ENCODE assay signal across 24 mouse cellular contexts in genomic region chr5:139366484-139366883, GRCm38 (mm10). TPM values are rescaled to one million over a fixed set of nuclear protein-coding genes. Genes with fewer than 3 reads are reported as not detected.
A peak's percentile ranks its signal among the peaks of the same experiment; 100 is the strongest.
DNase-seq lines count a peak whose midpoint lies in the region; ATAC-seq and TF ChIP-seq lines count a peak whose summit lies in the region.
"Had no signal": no experiment of that assay in that cellular context is flagged by ENCODE, and none has a peak within 500 bp of the region (broad histone marks: within the 10 kb centered on the region; RNA-seq: fewer than 3 reads in every experiment).

No protein-coding gene starts in this region.

- H3K9me3 ChIP-seq in lung, embryonic 16.5 days (ENCODE audit: control insufficient read depth, low read length) = no peaks in the 10 kb centered on the region
- no peaks in the 10 kb centered on the region for H3K9me3 ChIP-seq in limb, embryonic 10.5 days (replicated peaks)
- H3K9me3 ChIP-seq in midbrain, embryonic 16.5 days (replicated peaks; ENCODE audit: control insufficient read depth, low read length, poor library complexity, severe bottlenecking) = no peaks in the 10 kb centered on the region
- H3K9me3 ChIP-seq: embryonic facial prominence, embryonic 12.5 days; hindbrain, embryonic 12.5 days; midbrain, embryonic 15.5 days had no signal

- peak overlapping the region; percentile 29; the same call in 1 of the 2 replicates for H3K27ac ChIP-seq in lung, embryonic 16.5 days (ENCODE audit: low read length)
- peak overlapping the region; percentile 57; the same call in 1 of the 2 replicates for H3K27ac ChIP-seq in bone marrow, adult 2 months (ENCODE audit: control insufficient read depth, insufficient read depth, low read depth, low read length, poor library complexity)
- 0 out of 2 replicates have a peak overlapping the region, but pooled peaks have one; percentile 25 for H3K27ac ChIP-seq in limb, embryonic 10.5 days
- no peak overlapping the region for H3K27ac ChIP-seq in midbrain, embryonic 16.5 days (ENCODE audit: low read length)
- H3K27ac ChIP-seq: embryonic facial prominence, embryonic 12.5 days; hindbrain, embryonic 12.5 days; kidney, postnatal 0 days; midbrain, embryonic 15.5 days had no signal

- WGBS in lung, embryonic 16.5 days = 67% methylated on average over 11 of the region's 11 CpGs
- 54% methylated on average over 11 of the region's 11 CpGs for WGBS in bone marrow, adult 2 months
- 84% methylated on average over 11 of the region's 11 CpGs for WGBS in limb, embryonic 10.5 days
- 73% methylated on average over 11 of the region's 11 CpGs for WGBS in midbrain, embryonic 16.5 days

- TF ChIP-seq CTCF in bone marrow, adult 2 months (IDR thresholded peaks at IDR 0.05; ENCODE audit: control insufficient read depth, insufficient read depth, low read length) = no peak

- H3K36me3 ChIP-seq in lung, embryonic 16.5 days (ENCODE audit: control insufficient read depth, insufficient read depth, low read length) = 0 out of 2 replicates have a peak, but pooled peaks cover 3% of the 10 kb centered on the region
- peaks cover 14% of the 10 kb centered on the region; the same call in 1 of the 2 replicates for H3K36me3 ChIP-seq in limb, embryonic 10.5 days
- H3K36me3 ChIP-seq in midbrain, embryonic 16.5 days (ENCODE audit: control insufficient read depth, insufficient read depth, low read length) = no peaks in the 10 kb centered on the region
- H3K36me3 ChIP-seq: embryonic facial prominence, embryonic 12.5 days; hindbrain, embryonic 12.5 days; midbrain, embryonic 15.5 days had no signal

- H3K4me1 ChIP-seq in lung, embryonic 16.5 days (replicated peaks; ENCODE audit: control insufficient read depth, insufficient read depth, low read length) = peaks cover 22% of the 10 kb centered on the region
- H3K4me1 ChIP-seq in bone marrow, adult 2 months (ENCODE audit: control insufficient read depth, insufficient read depth, low read length) = peaks cover 17% of the 10 kb centered on the region
- H3K4me1 ChIP-seq in limb, embryonic 10.5 days = peaks cover 44% of the 10 kb centered on the region
- peaks cover 18% of the 10 kb centered on the region for H3K4me1 ChIP-seq in midbrain, embryonic 16.5 days (ENCODE audit: control insufficient read depth, insufficient read depth, low read length)

- no peak overlapping the region for H3K9ac ChIP-seq in lung, embryonic 16.5 days (ENCODE audit: low read length)
- no peak overlapping the region for H3K9ac ChIP-seq in midbrain, embryonic 16.5 days (ENCODE audit: low read depth, low read length)
- H3K9ac ChIP-seq: embryonic facial prominence, embryonic 12.5 days; hindbrain, embryonic 12.5 days; midbrain, embryonic 15.5 days had no signal

- ATAC-seq in lung, embryonic 16.5 days (ENCODE audit: low read depth) = no peak
- peak; percentile 30 for ATAC-seq in megakaryocyte progenitor cell, adult 5-6 weeks (replicated peaks; ENCODE audit: poor library complexity)
- ATAC-seq in midbrain, embryonic 16.5 days = no peak
- ATAC-seq: CD4-positive, CD25-positive, alpha-beta regulatory T cell, adult 4 months; intestine, embryonic 16.5 days; lung, postnatal 0 days; midbrain, embryonic 15.5 days had no signal

- no peak overlapping the region for H3K4me2 ChIP-seq in lung, embryonic 16.5 days (ENCODE audit: low read depth, low read length)
- H3K4me2 ChIP-seq in midbrain, embryonic 16.5 days (ENCODE audit: low read length) = no peak overlapping the region
- H3K4me2 ChIP-seq: embryonic facial prominence, embryonic 12.5 days; hindbrain, embryonic 12.5 days; midbrain, embryonic 15.5 days had no signal

- no peaks in the 10 kb centered on the region for H3K27me3 ChIP-seq in lung, embryonic 16.5 days (ENCODE audit: control insufficient read depth, insufficient read depth, low read depth, low read length)
- no peaks in the 10 kb centered on the region for H3K27me3 ChIP-seq in limb, embryonic 10.5 days (ENCODE audit: low read depth, poor library complexity, severe bottlenecking)
- no peaks in the 10 kb centered on the region for H3K27me3 ChIP-seq in midbrain, embryonic 16.5 days (ENCODE audit: control insufficient read depth, insufficient read depth, low read depth, low read length)
- H3K27me3 ChIP-seq: embryonic facial prominence, embryonic 12.5 days; hindbrain, embryonic 12.5 days; midbrain, embryonic 15.5 days had no signal

- no peak overlapping the region for H3K4me3 ChIP-seq in lung, embryonic 16.5 days (ENCODE audit: low read length)
- H3K4me3 ChIP-seq in bone marrow, adult 2 months (replicated peaks; ENCODE audit: control insufficient read depth, low read depth, low read length) = no peak overlapping the region
- no peak overlapping the region for H3K4me3 ChIP-seq in limb, embryonic 10.5 days
- no peak overlapping the region for H3K4me3 ChIP-seq in midbrain, embryonic 16.5 days (ENCODE audit: low read depth, low read length)
- H3K4me3 ChIP-seq: embryonic facial prominence, embryonic 12.5 days; hindbrain, embryonic 12.5 days; midbrain, embryonic 15.5 days had no signal

- no peak for TF ChIP-seq POLR2A in bone marrow, adult 2 months (IDR thresholded peaks at IDR 0.05; ENCODE audit: borderline replicate concordance, control insufficient read depth, low read depth, low read length)

- DNase-seq in lung, postnatal 10 days = no peak
- no peak for DNase-seq in limb, embryonic 10.5 days (ENCODE audit: low spot score)
- no peak for DNase-seq in layer of hippocampus, postnatal 25 days (ENCODE audit: extremely low spot score in 1 of 2, low spot score in 1 of 2)
- DNase-seq: cerebellum, adult 11-12 months; cerebellum, postnatal 36 days; left cerebral cortex, postnatal 4 days; right cerebral cortex, postnatal 25 days; thymus, adult 18-20 months had no signal

RNA-seq across cellular contexts. Expression of gene Gpr146, which starts 11.0 kb away (rescaled TPM):
- polyA plus RNA-seq in lung, embryonic 16.5 days (2015; fragmentation: Nextera tagmentation; extraction: Ambion mirVana) = 6.6 and 8.6 TPM in 2 replicates
- 14.6 and 20.1 TPM in 2 replicates for polyA plus RNA-seq in bone marrow, adult 2 months (2011; ENCODE audit: insufficient read depth, insufficient read length, low replicate concordance, missing spikeins)
- 2.2 and 2.3 TPM in 2 replicates for polyA plus RNA-seq in limb, embryonic 10.5 days (2016; fragmentation: Nextera tagmentation; extraction: Ambion mirVana)
- 6.0 and 6.3 TPM in 2 replicates for total RNA-seq in megakaryocyte progenitor cell, adult 5-6 weeks (2015)
- 5.7 and 6.7 TPM in 2 replicates for total RNA-seq in megakaryocyte progenitor cell, adult 5-6 weeks (2017)
- polyA plus RNA-seq in midbrain, embryonic 16.5 days (2015; fragmentation: Nextera tagmentation; extraction: Ambion mirVana) = 2.5 and 2.9 TPM in 2 replicates
- total RNA-seq in layer of hippocampus, postnatal 25 days (2021) = 10 to 100 TPM; 12.7 to 13.1 TPM

RNA-seq across cellular contexts. Expression of gene Cyp2w1, which starts 14.1 kb away (rescaled TPM):
- 0.18 and 0.33 TPM in 2 replicates for polyA plus RNA-seq in lung, embryonic 16.5 days (2015; fragmentation: Nextera tagmentation; extraction: Ambion mirVana)
- not detected in 2 replicates for polyA plus RNA-seq in bone marrow, adult 2 months (2011; ENCODE audit: insufficient read depth, insufficient read length, low replicate concordance, missing spikeins)
- not detected in 2 replicates for polyA plus RNA-seq in limb, embryonic 10.5 days (2016; fragmentation: Nextera tagmentation; extraction: Ambion mirVana)
- not detected in 2 replicates for total RNA-seq in megakaryocyte progenitor cell, adult 5-6 weeks (2015)
- not detected in 2 replicates for total RNA-seq in megakaryocyte progenitor cell, adult 5-6 weeks (2017)
- not detected in 2 replicates for polyA plus RNA-seq in midbrain, embryonic 16.5 days (2015; fragmentation: Nextera tagmentation; extraction: Ambion mirVana)
- total RNA-seq in layer of hippocampus, postnatal 25 days (2021) = not detected
- total RNA-seq: adrenal gland, postnatal 4 days; heart, adult 18-20 months; left cerebral cortex, postnatal 4 days had no signal
- polyA plus RNA-seq: CD4-positive, CD25-positive, alpha-beta regulatory T cell, adult 4 months; heart, postnatal 0 days; kidney, postnatal 0 days; lung, postnatal 0 days; neural tube, embryonic 11.5 days; urinary bladder, adult 2 months had no signal

RNA-seq across cellular contexts. Expression of gene Cox19, which starts 15.3 kb away (rescaled TPM):
- polyA plus RNA-seq in lung, embryonic 16.5 days (2015; fragmentation: Nextera tagmentation; extraction: Ambion mirVana) = 79.8 and 94.4 TPM in 2 replicates
- 27.6 and 39.3 TPM in 2 replicates for polyA plus RNA-seq in bone marrow, adult 2 months (2011; ENCODE audit: insufficient read depth, insufficient read length, low replicate concordance, missing spikeins)
- polyA plus RNA-seq in limb, embryonic 10.5 days (2016; fragmentation: Nextera tagmentation; extraction: Ambion mirVana) = 110 and 118 TPM in 2 replicates
- 30.3 and 32.1 TPM in 2 replicates for total RNA-seq in megakaryocyte progenitor cell, adult 5-6 weeks (2015)
- 27.1 and 29.3 TPM in 2 replicates for total RNA-seq in megakaryocyte progenitor cell, adult 5-6 weeks (2017)
- polyA plus RNA-seq in midbrain, embryonic 16.5 days (2015; fragmentation: Nextera tagmentation; extraction: Ambion mirVana) = 102 and 105 TPM in 2 replicates
- total RNA-seq in layer of hippocampus, postnatal 25 days (2021) = 10 to 100 TPM; 66.7 to 67.9 TPM

RNA-seq across cellular contexts. Expression of gene C130050O18Rik, which starts 38.6 kb away (rescaled TPM):
- polyA plus RNA-seq in lung, embryonic 16.5 days (2015; fragmentation: Nextera tagmentation; extraction: Ambion mirVana) = 1.3 and 1.7 TPM in 2 replicates
- polyA plus RNA-seq in bone marrow, adult 2 months (2011; ENCODE audit: insufficient read depth, insufficient read length, low replicate concordance, missing spikeins) = 0.88 and 4.0 TPM in 2 replicates
- polyA plus RNA-seq in limb, embryonic 10.5 days (2016; fragmentation: Nextera tagmentation; extraction: Ambion mirVana) = 0.16 and 0.56 TPM in 2 replicates
- total RNA-seq in megakaryocyte progenitor cell, adult 5-6 weeks (2015) = 1.8 and 2.3 TPM in 2 replicates
- total RNA-seq in megakaryocyte progenitor cell, adult 5-6 weeks (2017) = 1.3 and 2.1 TPM in 2 replicates
- polyA plus RNA-seq in midbrain, embryonic 16.5 days (2015; fragmentation: Nextera tagmentation; extraction: Ambion mirVana) = 0.14 and 0.39 TPM in 2 replicates
- total RNA-seq in layer of hippocampus, postnatal 25 days (2021) = under 1 TPM; 0.25 to 0.33 TPM
- total RNA-seq: left cerebral cortex, postnatal 4 days had no signal
- polyA plus RNA-seq: CD4-positive, CD25-positive, alpha-beta regulatory T cell, adult 4 months had no signal

RNA-seq across cellular contexts. Expression of gene Adap1, which starts 41.1 kb away (rescaled TPM):
- 1.7 and 1.9 TPM in 2 replicates for polyA plus RNA-seq in lung, embryonic 16.5 days (2015; fragmentation: Nextera tagmentation; extraction: Ambion mirVana)
- 12.1 and 26.4 TPM in 2 replicates for polyA plus RNA-seq in bone marrow, adult 2 months (2011; ENCODE audit: insufficient read depth, insufficient read length, low replicate concordance, missing spikeins)
- polyA plus RNA-seq in limb, embryonic 10.5 days (2016; fragmentation: Nextera tagmentation; extraction: Ambion mirVana) = 0.26 and 0.46 TPM in 2 replicates
- total RNA-seq in megakaryocyte progenitor cell, adult 5-6 weeks (2015) = 23.8 and 27.4 TPM in 2 replicates
- total RNA-seq in megakaryocyte progenitor cell, adult 5-6 weeks (2017) = 29.9 and 47.0 TPM in 2 replicates
- 66.9 and 68.5 TPM in 2 replicates for polyA plus RNA-seq in midbrain, embryonic 16.5 days (2015; fragmentation: Nextera tagmentation; extraction: Ambion mirVana)
- total RNA-seq in layer of hippocampus, postnatal 25 days (2021) = 100 to 1,000 TPM; 207 to 215 TPM
